Mouse (Mus musculus): ENCODE measurements around the gene Rab31.

GRCm38 (mm10) chr17:65726274-65726673 is 46.3 kb downstream of the Rab31 start:
- TF ChIP-seq CTCF (IDR thresholded peaks at IDR 0.05; ENCODE audit: insufficient read depth, low read length): peak; percentile 55
- no peak for TF ChIP-seq POLR2A (IDR thresholded peaks at IDR 0.05; ENCODE audit: borderline replicate concordance, extremely low read depth, low read depth, low read length)

Data from lung, adult 2 months (tissue).